Mouse (Mus musculus) heart, adult 9 months (tissue): ENCODE measurements around the gene Iqcc.
A peak's percentile ranks its signal among the peaks of the same experiment; 100 is the strongest.

Experiments used
- DNase-seq, 2 experiments: peaks; one replicate each; pipeline ENCODE4 v3.0.0; 2022; ENCODE audit warnings: low spot score in 2 of 2

The Iqcc gene

DNA sequence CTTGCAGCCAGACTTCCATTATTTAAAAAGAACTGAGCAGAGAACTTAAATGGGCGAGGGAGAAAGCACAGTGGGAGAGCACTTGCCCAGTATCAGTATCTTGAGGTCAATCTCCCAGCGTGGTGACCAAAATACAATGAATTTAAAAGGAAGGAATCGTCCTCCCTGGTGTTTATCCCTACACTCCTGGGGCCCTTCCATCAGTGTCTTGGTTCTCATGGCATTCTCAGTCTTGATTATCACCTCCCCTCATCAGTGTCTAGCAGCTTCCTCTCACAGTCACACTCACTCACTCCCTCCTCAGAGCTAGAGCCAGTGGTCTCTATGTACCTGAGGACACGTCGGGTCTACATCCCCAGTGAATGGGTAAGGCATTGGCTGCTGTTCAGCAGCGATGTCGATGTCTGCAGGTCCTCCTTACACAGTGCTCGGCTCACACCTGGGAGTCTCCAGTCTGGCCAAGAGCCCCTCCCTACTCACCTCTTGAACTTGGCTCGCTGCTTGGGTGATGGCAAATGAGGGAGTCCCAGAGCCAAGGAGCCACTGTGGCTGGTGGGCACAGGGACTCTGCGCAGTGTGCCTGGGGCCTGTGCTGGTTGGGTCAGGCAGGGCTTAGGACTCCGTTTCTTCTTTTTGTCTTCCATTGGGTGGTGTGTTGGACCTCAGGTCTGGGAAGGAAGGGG, 3.4 kb upstream of the Iqcc start:
- DNase-seq, result no peak

DNA sequence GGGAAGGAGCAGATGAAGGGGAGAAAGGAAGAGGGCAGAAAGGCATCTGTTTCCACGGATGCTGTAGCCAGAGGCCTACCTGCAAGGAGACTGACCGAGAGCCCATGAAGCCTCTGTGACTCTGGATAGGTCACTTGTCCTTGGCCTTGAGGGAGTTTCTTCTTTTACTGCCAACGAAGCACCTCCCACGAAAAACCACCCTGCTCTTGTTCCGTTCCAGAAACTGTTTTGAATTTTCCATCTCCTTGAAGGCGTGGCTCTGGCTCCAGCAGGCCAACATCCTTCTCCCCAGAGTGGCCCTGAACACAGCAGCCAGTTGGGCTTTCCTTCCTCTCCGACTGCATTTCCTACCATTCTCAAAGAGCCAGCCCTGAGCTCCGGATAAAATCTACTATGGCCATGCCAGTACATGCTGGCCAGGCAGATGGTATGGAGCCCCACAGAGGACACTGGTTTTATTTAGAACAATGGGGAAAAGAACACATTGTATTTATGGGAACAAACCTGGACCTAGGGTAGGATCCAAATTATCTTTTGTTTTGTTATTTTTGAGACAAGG, 2.5 kb upstream of the Iqcc start:
- peak; percentile 77 to 82 for DNase-seq

DNA sequence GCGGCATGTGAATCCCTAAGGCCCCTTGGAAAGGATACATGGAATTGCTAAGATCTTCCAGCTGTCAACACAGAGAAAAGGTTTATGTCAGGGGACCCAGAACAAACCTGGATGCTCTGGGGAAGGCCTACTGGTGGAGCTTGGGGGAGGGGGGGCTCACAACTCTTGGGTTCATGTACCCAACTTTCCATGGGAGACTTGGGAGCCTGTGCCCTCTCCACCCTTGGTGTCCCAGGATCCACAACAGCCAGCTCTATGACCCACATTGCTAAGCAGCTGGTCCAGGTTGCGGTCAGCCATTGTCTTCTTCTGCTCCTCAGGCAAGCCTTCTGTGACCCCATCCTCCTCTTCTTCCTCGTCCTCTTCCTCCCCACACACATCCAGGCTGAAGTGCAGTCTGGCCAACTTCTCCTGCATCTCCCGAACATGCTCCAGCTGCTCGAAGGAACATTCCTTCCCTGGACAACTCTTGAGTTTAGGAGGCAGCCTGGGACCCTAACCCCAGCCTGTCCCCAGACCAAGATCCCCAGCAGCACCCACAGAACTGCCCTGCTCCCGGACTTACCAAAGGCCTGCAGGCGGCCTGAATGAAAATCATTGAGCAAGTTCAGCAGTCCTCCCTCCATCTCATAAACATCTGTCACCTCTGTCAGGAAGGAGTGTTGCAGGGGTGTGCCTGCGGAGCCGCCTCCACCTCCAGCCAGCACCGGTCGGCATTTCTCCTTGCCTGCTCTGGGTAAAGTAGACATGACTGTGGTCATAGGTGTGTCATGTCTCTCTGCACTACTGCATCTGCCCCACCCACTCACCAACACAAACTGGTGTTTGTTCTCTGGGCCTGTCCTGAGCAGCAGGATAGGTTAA, 1.8 kb upstream of the Iqcc start:
- no peak for DNase-seq

DNA sequence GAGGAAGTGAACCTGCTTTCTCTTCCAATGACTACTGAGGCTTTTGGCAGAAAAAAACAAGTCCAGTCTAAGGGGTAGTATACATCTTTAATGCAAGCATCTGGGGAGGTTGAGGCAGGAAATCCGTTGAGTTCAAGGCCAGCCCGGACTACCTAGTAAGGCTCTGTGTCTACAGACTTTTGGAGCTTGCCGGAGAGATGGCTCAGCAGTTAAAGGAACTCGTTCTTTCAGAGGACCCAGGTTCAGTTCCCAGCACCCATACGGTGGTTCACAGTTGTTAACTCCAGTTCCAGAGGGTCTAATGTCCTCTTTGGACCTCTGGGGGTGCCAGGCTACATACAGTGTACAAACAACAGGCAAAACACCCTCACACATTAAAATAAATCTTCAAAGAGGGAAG, 868 bp downstream of the Iqcc start:
- no peak for DNase-seq

DNA sequence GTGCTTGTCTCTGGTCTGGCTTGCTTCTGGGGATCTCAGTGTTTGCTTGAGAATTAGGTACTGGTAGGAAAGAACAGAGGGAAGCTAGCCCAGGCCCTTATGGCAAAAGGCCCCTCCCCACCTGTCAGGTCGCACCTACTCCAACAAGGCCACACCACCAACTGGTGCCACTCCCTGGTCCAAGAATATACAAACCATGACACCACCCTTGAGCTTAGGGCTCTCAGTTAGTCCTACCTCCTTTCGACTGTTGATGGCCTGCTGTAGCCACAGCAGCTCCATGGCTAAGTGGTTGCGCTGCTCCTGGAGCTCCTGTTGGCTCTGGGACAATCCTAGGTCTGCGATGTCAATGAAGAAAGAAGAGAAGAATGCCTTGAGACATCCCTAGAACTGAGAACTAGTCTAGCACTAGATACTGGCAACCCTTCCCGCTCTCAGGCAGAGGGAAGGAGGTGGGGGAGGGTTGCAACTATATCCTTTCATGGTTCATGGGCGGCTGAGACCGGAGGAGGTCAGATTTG, 1.7 kb downstream of the Iqcc start:
- no peak for DNase-seq

DNA sequence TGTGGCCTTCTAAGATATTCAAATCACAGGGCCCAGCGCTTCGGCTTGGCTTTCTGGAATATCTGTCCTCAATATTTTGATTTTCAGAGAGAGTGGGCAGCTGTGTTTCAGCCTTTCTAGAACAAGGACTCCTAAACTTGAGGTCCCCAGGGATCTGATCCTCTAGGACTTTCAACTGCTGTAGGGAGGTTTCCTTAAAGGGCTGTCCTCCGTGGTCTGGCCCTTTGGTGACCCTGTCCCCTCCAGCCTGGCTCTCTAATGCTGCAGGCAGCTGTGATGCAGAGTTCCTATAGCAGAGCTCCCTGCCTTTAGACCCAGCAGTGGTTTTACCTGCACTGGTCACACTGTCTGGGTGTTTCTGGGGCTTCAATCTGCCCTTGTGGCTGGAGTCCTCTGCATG, 2.3 kb downstream of the Iqcc start:
- no peak for DNase-seq

DNA sequence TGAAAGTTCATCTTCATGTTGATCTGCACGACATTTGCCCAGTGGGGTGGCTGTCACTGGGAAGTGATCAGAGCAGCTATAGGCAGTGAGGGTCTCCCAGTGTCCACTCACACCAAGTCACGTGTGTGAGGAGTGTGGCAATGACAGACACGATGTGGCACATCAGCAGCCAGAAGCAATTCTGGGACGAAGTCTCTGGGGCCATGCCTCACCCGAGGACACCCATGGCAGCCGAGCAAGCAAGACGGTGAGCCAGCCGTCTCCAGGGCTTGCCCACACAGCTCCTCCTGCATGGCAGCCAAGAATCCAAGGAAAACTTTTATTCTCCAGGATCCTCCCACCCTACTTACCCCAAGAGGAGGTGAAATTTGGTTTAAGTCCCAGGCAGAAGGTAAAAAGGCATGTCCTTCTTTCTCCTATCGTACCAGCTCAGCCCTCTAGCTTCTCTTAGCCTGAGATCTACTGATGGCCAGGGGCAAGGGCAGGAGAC, 3.1 kb downstream of the Iqcc start:
- DNase-seq, result no peak

DNA sequence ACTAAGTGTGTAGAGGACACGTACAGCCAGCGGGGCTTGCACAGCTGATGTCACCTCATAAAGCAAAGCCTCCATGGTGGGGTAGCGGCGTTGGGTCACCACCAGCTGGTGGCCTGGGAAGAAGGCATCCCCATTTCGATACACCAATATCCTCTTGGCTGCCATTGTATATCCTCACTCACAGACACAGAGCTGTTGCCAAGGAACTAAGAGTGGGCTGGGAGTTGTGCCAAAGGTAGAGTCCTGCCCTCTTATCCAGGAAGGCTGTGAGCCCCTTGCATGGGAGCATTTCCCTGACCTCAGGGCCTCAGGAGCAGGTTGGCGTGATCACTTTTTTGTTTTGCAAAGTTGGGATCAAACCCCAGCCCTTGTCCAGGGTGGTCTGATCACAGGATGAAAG, 4.8 kb downstream of the Iqcc start, which contains the start of gene Dcdc2b:
Gene Dcdc2b (minus strand): TSS at position 165 of the 400 bp plus-strand sequence.
- DNase-seq, result peak in 1 of 2 experiments; percentile 58

DNA sequence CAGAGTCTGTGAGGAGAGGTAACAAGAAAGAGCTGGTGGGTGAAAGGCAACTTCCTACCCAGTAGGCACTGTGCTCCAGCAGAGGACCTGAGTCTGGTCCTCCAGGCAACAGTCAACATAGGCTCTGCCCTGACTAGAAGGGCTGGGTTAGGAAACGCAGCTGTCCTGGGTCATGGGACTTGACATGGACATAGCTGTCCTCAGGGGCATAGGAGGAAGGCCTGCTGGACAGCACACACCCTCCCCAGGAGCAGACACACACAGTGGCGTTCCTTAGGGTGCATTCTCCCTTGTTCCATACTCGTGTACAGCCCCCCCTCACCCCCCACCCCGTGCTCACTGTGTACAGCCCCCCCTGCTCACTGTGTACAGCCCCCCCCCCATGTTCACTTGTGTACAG, 8.4 kb downstream of the Iqcc start:
- DNase-seq, result no peak

DNA sequence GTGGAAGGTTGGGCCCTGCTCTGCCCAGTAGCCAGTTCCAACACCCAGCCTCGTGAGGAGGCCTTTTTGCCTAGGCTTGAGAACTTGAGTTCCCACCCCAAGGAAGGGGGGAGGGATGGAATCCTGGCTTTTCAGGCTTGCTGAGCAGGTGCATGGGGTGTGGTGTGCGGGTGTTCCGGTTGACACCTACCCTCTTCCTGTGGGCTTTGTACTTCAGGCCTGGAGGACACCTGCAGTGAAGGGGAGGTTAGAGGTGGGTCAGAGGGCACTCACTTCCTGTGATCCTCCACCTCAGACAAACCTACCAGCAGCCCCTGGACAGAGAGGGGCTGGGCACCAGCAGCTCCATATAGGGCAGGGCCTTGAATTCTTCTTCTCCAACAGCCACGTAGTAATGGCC, 8.9 kb downstream of the Iqcc start:
- DNase-seq, result no peak

DNA sequence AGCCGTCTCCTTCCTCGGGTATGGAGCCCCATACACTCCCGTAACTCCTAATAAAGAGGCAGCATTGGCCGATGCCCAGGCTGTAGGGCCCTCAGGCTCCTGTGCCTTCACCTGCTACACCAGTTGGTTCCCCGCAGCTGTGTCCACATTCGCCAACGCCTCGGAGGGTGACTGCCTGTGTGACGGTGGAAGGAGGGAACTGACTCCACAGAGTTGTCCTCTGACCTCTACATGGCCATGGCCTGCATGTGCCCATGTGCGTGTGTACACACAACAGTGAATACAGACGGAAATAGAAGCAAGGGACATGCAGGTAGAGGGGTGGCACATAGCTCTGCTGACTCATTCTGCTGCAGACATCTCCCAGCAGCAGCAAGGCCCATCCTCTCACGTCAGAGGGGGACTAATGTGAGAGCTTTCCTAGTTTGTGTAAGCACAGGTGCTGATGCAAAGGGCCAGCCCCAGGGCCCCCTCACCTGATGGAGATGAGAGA, 9.7 kb downstream of the Iqcc start:
- DNase-seq, result no peak

DNA sequence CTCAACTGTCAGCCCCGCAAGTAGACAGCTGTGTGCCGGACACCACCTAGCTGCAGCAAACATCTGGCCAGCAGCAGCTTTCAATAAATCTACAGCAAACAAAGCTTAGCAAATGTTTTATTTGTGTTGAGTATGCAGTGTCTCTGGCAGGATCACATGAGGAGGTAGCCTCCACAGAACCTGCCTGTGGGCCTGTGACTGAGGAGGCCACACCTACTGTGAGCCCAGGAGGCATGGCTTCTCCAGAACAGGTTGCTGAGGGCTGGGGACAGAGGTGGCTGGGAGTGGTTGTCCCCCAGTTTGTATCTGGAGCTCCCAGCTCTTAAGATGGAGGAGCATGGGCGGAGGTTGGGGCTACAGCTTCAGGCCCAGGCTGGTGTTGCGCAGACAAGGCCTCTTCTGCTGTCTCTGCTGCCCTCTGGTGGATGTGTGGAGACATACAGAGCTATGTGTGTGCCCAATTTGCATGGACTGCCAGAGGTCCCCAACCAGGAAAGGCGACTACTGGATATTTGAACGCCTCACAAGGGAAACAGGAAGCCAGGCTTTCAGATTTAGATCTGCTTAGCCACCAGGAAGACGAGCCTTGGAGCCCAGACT, 10.4 kb downstream of the Iqcc start:
- DNase-seq, result peak; percentile 73 to 77

DNA sequence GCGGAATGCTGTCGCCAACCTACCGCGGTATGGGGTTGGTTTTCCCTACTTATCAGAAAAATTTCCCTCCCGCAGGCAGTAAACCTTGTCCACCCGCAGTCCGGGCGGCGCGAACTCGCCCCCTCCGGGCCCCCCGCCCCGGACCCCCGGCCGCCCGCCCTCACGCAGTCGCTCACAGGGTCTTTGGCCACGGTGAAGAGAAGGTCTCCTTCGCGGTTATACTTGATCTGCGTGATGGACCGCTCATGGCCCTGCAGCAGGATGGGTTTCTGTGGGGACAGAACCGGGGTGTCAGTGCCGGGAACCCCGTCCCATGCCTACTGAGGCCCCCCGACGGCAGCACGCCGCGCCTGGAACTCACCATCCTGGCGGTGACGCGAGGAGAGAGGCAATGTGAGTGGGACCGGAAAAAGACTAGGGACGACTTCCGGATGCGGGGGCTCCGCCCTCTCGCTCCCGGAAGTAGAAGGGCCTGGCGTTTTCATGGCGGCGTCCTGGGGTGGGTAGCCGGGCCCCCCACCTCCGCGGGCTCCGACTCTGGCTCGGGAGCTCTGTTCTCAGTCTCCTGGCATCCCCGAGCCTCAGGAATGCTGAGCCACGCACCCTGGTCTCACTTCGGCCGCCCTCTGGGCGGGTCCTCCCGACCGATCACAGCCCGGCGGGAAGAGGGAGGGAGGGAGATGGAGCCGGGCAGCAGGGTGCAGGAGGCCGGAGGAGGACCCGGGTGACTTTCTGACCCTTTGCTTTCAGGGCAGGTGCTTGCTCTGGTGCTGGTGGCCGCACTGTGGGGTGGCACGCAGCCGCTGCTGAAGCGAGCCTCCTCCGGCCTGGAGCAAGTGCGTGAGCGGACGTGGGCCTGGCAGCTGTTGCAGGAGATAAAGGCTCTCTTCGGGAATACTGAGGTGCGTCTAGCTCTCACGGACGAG, 18.4 kb downstream of the Iqcc start, which contains the start of the genes Eif3i and Tmem234:
Gene Eif3i (minus strand): TSS at position 416 of the 926 bp plus-strand sequence.
Gene Tmem234 (plus strand): TSS at position 436 of the 926 bp plus-strand sequence.
- DNase-seq, result peak; percentile 86 to 91

DNA sequence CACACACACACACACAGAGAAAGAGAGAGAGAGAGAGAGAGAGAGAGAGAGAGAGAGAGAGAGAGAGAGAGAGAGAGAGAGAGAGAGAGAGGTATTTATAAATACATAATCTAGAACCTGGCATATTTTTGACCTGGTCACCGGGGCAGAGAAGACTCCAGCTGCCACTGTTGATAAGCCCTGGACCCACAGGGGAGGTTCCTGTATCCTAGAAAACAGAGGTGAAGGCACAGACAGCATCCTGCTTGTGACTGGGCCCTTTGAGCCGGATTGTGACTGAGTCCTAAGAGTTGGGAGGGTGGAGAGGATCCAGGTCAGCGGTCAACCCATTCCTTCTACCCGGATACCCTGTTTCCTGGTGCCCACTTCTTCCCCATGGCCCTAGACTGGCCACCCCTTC, 30.0 kb downstream of the Iqcc start:
- DNase-seq, result no peak

DNA sequence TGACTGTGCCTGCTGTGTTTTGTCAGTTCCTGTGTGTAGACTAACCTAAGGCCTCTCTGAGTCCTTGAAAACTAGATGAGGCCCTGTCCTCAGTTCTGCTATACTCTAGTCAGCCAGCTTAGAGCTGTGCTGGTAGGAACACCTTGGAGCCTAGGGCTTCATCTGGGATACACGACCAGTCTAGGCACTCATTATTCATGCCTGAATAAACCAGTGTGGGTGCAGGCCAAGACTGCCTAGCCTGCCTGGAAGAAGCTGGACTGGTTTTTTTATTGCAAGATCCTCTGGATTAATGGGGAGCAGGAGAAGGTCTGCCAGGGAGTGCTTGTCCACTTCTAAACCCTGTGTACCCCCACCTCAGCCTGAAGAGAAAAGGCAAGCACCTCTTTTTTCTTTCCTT, 32.0 kb downstream of the Iqcc start:
- DNase-seq, result no peak

DNA sequence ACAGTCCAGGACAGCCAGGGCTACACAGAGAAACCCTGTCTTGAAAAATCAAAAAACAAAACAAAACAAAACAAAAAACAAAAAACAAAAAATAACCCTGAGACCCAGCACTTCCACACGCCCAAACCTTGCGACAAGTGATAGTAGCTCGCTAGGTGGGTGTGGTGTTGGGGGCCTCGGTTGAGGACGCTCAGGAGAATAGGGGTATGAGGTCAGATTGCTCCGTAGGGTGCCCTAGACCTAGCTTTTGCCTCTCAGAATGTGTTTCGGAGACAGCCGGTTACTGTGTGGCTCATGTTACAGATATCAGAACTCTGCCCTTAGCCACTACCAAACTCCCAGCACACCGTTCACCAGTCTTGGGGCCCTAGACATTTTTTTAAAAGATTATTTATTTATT, 33.1 kb downstream of the Iqcc start:
- no peak for DNase-seq

DNA sequence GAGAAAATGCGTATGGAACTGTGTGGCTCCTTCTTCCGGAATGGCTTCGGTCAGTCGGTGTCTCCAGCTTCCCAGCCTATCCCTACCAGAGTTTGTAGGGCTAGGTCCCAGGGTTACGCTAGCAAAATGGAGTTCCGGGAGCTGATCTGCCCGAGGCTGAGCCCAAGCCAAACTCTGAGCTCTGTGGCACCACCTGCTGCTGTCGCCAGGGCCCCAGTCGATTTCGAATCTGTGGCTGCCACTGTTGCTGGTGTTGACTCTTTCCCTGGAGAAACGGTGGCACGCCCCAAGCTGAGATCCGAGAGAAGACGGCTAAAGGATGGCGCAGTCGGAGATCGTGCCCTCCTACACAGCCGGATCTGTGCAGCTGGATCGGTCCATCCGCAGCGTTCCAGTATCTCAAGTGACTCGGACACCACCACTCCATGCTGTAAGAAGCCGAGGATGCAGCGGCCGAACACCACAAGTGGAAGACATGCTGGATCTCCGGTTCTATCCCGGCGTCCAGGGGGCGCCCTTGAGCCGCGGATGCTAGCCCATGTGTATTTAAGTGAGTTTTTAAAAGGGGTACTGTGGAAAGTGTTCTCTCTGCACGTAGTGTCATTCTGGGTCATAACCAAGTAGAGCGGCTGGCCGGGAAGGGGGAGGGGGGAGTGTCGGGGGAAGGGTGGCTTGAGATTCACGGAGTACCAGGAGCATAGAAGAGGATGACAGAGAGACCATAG, 33.9 kb downstream of the Iqcc start:
- peak; percentile 74 to 83 for DNase-seq

DNA sequence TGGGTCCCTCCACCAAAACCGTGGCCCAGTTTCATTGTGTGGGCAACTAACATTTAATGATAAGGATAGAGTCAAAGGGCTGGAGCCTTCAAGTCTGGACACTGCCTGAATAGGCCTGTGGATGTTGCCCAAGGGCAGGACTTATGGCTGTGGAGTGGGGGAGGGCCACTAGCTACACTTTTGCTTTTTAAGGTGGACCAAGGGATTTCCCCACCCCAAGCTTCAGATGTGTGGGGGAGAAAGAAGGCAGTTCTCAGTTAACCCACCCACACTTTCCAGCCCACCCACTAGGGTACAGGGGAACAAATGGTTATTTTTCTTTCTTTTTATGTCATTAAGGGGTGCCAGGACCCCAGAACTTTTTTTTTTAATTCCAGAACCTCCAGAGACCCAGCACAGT, 34.5 kb downstream of the Iqcc start:
- DNase-seq, result no peak

DNA sequence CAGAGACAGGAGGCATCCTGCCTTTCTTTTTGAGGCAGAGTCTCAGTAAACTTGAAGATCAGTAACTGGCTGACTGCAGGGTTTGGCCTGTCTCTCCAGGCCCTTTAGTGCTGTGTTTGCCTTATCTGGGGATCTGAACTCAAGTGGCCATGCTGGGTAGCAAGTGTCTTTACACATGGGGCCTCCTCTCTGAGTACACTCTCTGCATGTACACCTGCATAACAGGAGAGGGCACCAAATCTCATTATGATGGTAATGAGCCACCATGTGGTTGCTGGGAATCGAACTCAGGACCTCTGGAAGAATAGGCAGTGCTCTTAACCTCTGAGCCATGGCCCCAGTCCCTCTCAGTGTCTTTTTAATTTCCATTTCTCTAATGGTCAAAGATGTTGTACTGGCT, 36.6 kb downstream of the Iqcc start:
- DNase-seq, result no peak

DNA sequence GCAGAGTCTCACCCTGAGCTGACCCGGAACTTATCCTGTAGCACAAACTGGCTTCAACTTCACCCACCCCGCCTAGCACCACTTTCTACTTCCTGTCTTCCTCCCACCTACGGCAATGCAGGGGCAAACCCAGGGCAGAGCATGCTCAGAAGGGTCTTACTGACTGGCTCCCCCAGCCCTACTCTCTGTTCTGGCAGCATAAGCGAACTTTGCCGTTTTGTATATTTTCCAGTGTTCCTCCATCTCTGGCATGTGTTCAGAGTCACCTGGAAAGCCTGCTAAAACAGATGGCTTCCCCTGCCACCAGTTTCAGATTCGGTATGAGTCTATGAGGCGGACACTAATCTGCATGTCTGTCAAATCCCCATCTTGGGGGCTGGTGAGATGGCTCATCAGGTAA, 38.6 kb downstream of the Iqcc start:
- DNase-seq, result no peak
